Mouse (Mus musculus) liver, embryonic 13.5 days (tissue): ENCODE results near the gene Lrig2. TPM values are rescaled to one million over a fixed set of nuclear protein-coding genes. Genes with fewer than 3 reads are reported as not detected.

ENCODE experiments used
- ATAC-seq: fragments of 200-750 bp; cut with Nextera tagmentation; 2 replicates; pipeline ENCODE4 v1.8.0; 2017; ENCODE audit warnings: low read depth, mild to moderate bottlenecking, moderate number of reproducible peaks, moderate library complexity
- DNase-seq: peaks from one replicate; pipeline ENCODE4 v3.0.0; 2022
- H3K27ac ChIP-seq: fragments of 300-500 bp; sonication (generic); 2 replicates; pipeline ENCODE4 v1.5.1; 2015; ENCODE audit warnings: moderate library complexity, mild to moderate bottlenecking, inconsistent platforms
- H3K27me3 ChIP-seq: fragments of 300-500 bp; sonication (generic); 2 replicates; pipeline ENCODE4 v1.6.1; 2015; ENCODE audit warnings: mild to moderate bottlenecking, inconsistent platforms
- H3K36me3 ChIP-seq: fragments of 300-500 bp; sonication (generic); 2 replicates; pipeline ENCODE4 v1.6.1; 2015; ENCODE audit warnings: mild to moderate bottlenecking, inconsistent platforms
- H3K4me1 ChIP-seq: fragments of 300-500 bp; sonication (generic); replicated peaks from 2 replicates; pipeline ENCODE4 v1.6.1; 2015; ENCODE audit warnings: inconsistent platforms
- H3K4me2 ChIP-seq: fragments of 300-500 bp; sonication (generic); 2 replicates; pipeline ENCODE4 v1.6.1; 2015; ENCODE audit warnings: inconsistent platforms, mild to moderate bottlenecking, moderate library complexity
- H3K4me3 ChIP-seq: fragments of 300-500 bp; sonication (generic); replicated peaks from 2 replicates; pipeline ENCODE4 v1.5.1; 2015; ENCODE audit warnings: mild to moderate bottlenecking, inconsistent platforms
- H3K9ac ChIP-seq: fragments of 300-500 bp; sonication (generic); 2 replicates; pipeline ENCODE4 v1.6.1; 2015; ENCODE audit warnings: mild to moderate bottlenecking, inconsistent platforms
- H3K9me3 ChIP-seq: fragments of 300-500 bp; sonication (generic); replicated peaks from 2 replicates; pipeline ENCODE4 v1.6.1; 2016; ENCODE audit warnings: inconsistent platforms
- WGBS: fragments of 180-500 bp; shearing (Covaris S2); methylation state at CpG from one replicate; pipeline ENCODE4 v1.1.7; 2015; ENCODE audit not compliant: insufficient replicate concordance; 5-methylcytosine and 5-hydroxymethylcytosine counted together
- polyA plus RNA-seq: library from polyadenylated mRNA; unstranded; fragments of >200 nt; fragmentation: Nextera tagmentation; extraction: Ambion mirVana; gene quantifications from 2 replicates; pipeline ENCODE4 v1.2.1, GENCODE M21; 2015

Gene Lrig2
- polyA plus RNA-seq, 1 experiment from 2014 or later, result 2.8 TPM

GRCm38 (mm10) chr3:104361814-104362213, 149.9 kb downstream of the Lrig2 start:
- H3K9ac ChIP-seq, result no peak overlapping the region

GRCm38 (mm10) chr3:104360325-104360724, 151.4 kb downstream of the Lrig2 start:
- Histone ChIP-seq H3K4me1 (peaks cover 9% of the 10 kb centered on the region; the same call in 1 of the 2 replicates), H3K27me3 (no peaks in the 10 kb centered on the region), H3K9me3 (no peaks in the 10 kb centered on the region), H3K36me3 (no peaks in the 10 kb centered on the region), H3K4me3 (no peak overlapping the region), H3K27ac (no peak overlapping the region), H3K9ac (no peak overlapping the region), H3K4me2 (no peak overlapping the region)
- 38% methylated on average over 5 of the region's 5 CpGs for WGBS
- no peak for DNase-seq
- ATAC-seq, result peak; percentile 67; the same call in 1 of the 2 replicates

More at GRCm38 (mm10) chr3:104361814-104362213, 149.9 kb downstream of the Lrig2 start:
- Histone ChIP-seq H3K27ac (no peak overlapping the region), H3K9me3 (no peaks in the 10 kb centered on the region), H3K4me2 (no peak overlapping the region), H3K36me3 (no peaks in the 10 kb centered on the region), H3K4me1 (peaks cover 9% of the 10 kb centered on the region; the same call in 1 of the 2 replicates), H3K27me3 (no peaks in the 10 kb centered on the region), H3K4me3 (no peak overlapping the region)
- DNase-seq, result no peak
- WGBS, result 66% methylated on average over 8 of the region's 8 CpGs
- ATAC-seq, result no peak

GRCm38 (mm10) chr3:104359225-104360135, 152.2 kb downstream of the Lrig2 start:
- Histone ChIP-seq H3K9ac (no peak overlapping the region), H3K27ac (no peak overlapping the region)

GRCm38 (mm10) chr3:104358747-104359146, 153.0 kb downstream of the Lrig2 start:
- DNase-seq, result no peak
- H3K4me2 ChIP-seq, result no peak overlapping the region
- ATAC-seq, result peak; percentile 29; the same call in 1 of the 2 replicates

More at GRCm38 (mm10) chr3:104359225-104360135, 152.2 kb downstream of the Lrig2 start:
- Histone ChIP-seq H3K36me3 (no peaks in the 10 kb centered on the region), H3K4me2 (no peak overlapping the region), H3K27me3 (no peaks in the 10 kb centered on the region), H3K4me3 (no peak overlapping the region), H3K9me3 (no peaks in the 10 kb centered on the region), H3K4me1 (peaks cover 9% of the 10 kb centered on the region; the same call in 1 of the 2 replicates)
- ATAC-seq (no peak), DNase-seq (no peak)
- WGBS, result 50% methylated on average over 8 of the region's 8 CpGs

GRCm38 (mm10) chr3:104356106-104356505, 155.6 kb downstream of the Lrig2 start:
- Histone ChIP-seq H3K9me3 (no peaks in the 10 kb centered on the region), H3K36me3 (no peaks in the 10 kb centered on the region), H3K27ac (no peak overlapping the region), H3K4me3 (no peak overlapping the region), H3K4me2 (no peak overlapping the region), H3K4me1 (peaks cover 9% of the 10 kb centered on the region; the same call in 1 of the 2 replicates), H3K27me3 (no peaks in the 10 kb centered on the region), H3K9ac (no peak overlapping the region)
- 71% methylated on average over 5 of the region's 5 CpGs for WGBS
- DNase-seq, result no peak
- no peak for ATAC-seq

More at GRCm38 (mm10) chr3:104358747-104359146, 153.0 kb downstream of the Lrig2 start:
- peaks cover 9% of the 10 kb centered on the region; the same call in 1 of the 2 replicates for H3K4me1 ChIP-seq
- 46% methylated on average over 5 of the region's 5 CpGs for WGBS
- H3K27me3 ChIP-seq, result no peaks in the 10 kb centered on the region
- H3K9me3 ChIP-seq, result no peaks in the 10 kb centered on the region
- H3K4me3 ChIP-seq, result no peak overlapping the region
- no peak overlapping the region for H3K9ac ChIP-seq
- H3K36me3 ChIP-seq, result no peaks in the 10 kb centered on the region
- no peak overlapping the region for H3K27ac ChIP-seq

- WGBS, result 37% methylated on average over 3 of the region's 3 CpGs
- H3K9me3 ChIP-seq, result no peaks in the 10 kb centered on the region
- H3K4me2 ChIP-seq, result no peak overlapping the region
- no peaks in the 10 kb centered on the region for H3K36me3 ChIP-seq
- no peak overlapping the region for H3K27ac ChIP-seq
- peaks cover 3% of the 10 kb centered on the region; the same call in 1 of the 2 replicates for H3K4me1 ChIP-seq
- ATAC-seq (no peak), DNase-seq (no peak)
- H3K4me3 ChIP-seq, result no peak overlapping the region
- no peak overlapping the region for H3K9ac ChIP-seq
- H3K27me3 ChIP-seq, result no peaks in the 10 kb centered on the region
Observed at GRCm38 (mm10) chr3:104353884-104354283, 157.8 kb downstream of the Lrig2 start.

GRCm38 (mm10) chr3:104352358-104353060, 159.2 kb downstream of the Lrig2 start:
- Histone ChIP-seq H3K27me3 (no peaks in the 10 kb centered on the region), H3K4me2 (no peak overlapping the region), H3K36me3 (no peaks in the 10 kb centered on the region), H3K4me3 (no peak overlapping the region), H3K4me1 (no peaks in the 10 kb centered on the region; the same call in 1 of the 2 replicates), H3K27ac (no peak overlapping the region), H3K9ac (no peak overlapping the region), H3K9me3 (no peaks in the 10 kb centered on the region)
- no peak for DNase-seq
- 55% methylated on average over 7 of the region's 7 CpGs for WGBS
- ATAC-seq, result no peak

GRCm38 (mm10) chr3:104350253-104350945, 161.3 kb downstream of the Lrig2 start:
- H3K4me3 ChIP-seq, result no peak overlapping the region
- H3K27ac ChIP-seq, result no peak overlapping the region
- WGBS, result 64% methylated on average over 2 of the region's 2 CpGs
- no peaks in the 10 kb centered on the region for H3K9me3 ChIP-seq
- DNase-seq, result no peak
- H3K4me1 ChIP-seq, result no peaks in the 10 kb centered on the region
- no peak for ATAC-seq
- H3K4me2 ChIP-seq, result no peak overlapping the region
- H3K9ac ChIP-seq, result no peak overlapping the region
- no peaks in the 10 kb centered on the region for H3K27me3 ChIP-seq
- no peaks in the 10 kb centered on the region for H3K36me3 ChIP-seq

- Histone ChIP-seq H3K9me3 (no peaks in the 10 kb centered on the region), H3K4me2 (no peak overlapping the region), H3K27ac (no peak overlapping the region), H3K4me1 (no peaks in the 10 kb centered on the region), H3K27me3 (no peaks in the 10 kb centered on the region), H3K4me3 (no peak overlapping the region), H3K9ac (no peak overlapping the region), H3K36me3 (no peaks in the 10 kb centered on the region)
- ATAC-seq (no peak), DNase-seq (no peak)
- 79% methylated on average over 2 of the region's 2 CpGs for WGBS
Observed at GRCm38 (mm10) chr3:104349847-104350228, 161.9 kb downstream of the Lrig2 start.

GRCm38 (mm10) chr3:104349203-104349846, 162.4 kb downstream of the Lrig2 start:
- Histone ChIP-seq H3K4me3 (no peak overlapping the region), H3K27ac (no peak overlapping the region), H3K9me3 (no peaks in the 10 kb centered on the region), H3K4me1 (no peaks in the 10 kb centered on the region), H3K4me2 (no peak overlapping the region), H3K36me3 (no peaks in the 10 kb centered on the region), H3K27me3 (no peaks in the 10 kb centered on the region), H3K9ac (no peak overlapping the region)
- no peak for ATAC-seq
- no peak for DNase-seq
- 55% methylated on average over 8 of the region's 8 CpGs for WGBS
